Mouse (Mus musculus) left cerebral cortex, adult 8-10 months (tissue): ENCODE results near the gene Gli3. TPM values are rescaled to one million over a fixed set of nuclear protein-coding genes. Genes with fewer than 3 reads are reported as not detected.

Experiments used
- DNase-seq, 2 experiments: peaks; one replicate each; pipeline ENCODE4 v3.0.0; 2022; ENCODE audit warnings: low spot score in 2 of 2
- total RNA-seq, 4 experiments: library from RNA; stranded (reverse); gene quantifications; 2 replicates each; pipeline ENCODE4 v1.2.4; 2022

Gli3 gene
- total RNA-seq, 4 experiments from 2014 or later: 9.1 to 11.9 (median 11.7) TPM

GRCm38 (mm10) chr13:15550731-15551130, 87.7 kb downstream of the Gli3 start:
- DNase-seq: no peak

DNA sequence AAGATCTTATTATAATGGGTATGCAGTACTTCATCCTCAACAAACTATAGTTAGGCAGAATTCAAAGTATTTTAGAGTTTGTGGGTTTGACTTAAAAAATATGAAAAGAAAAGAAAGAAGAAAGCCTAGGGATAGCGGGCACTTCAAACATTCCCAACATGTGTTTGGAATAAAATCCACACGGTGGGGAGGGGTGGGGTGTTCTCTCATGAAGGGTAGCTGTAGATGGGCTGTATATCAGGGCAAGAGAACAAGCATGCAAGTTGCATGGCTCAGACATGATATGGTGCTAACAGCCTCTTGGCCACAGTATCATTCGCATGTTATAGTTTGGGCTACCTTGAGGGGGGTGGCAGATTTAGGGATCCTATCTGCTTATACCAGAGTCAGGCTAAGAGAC, 89.0 kb downstream of the Gli3 start:
- DNase-seq: no peak

GRCm38 (mm10) chr13:15556646-15557098, 93.6 kb downstream of the Gli3 start:
- no peak for DNase-seq

DNA sequence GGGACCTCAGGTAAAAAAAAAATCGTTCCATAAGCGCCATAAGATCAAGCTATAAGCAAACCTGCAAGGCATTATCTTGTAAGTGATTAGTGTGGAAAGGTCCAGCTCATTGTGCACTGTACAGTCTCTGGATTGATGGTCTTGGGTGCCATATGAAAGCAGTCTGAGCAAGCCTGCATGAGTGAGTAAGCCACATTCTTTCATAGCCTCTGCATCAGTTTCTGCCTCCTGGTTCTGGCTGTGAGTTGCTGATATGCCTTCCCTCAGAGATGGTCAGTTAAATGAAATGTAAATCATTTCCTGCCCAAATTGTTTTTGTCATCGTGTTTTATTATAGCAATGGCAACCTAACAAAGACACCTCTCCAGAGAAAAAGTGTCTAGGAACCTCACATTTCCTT, 98.4 kb downstream of the Gli3 start:
- no peak for DNase-seq

- DNase-seq: no peak
Observed at GRCm38 (mm10) chr13:15570908-15571568, 108.0 kb downstream of the Gli3 start.

DNA sequence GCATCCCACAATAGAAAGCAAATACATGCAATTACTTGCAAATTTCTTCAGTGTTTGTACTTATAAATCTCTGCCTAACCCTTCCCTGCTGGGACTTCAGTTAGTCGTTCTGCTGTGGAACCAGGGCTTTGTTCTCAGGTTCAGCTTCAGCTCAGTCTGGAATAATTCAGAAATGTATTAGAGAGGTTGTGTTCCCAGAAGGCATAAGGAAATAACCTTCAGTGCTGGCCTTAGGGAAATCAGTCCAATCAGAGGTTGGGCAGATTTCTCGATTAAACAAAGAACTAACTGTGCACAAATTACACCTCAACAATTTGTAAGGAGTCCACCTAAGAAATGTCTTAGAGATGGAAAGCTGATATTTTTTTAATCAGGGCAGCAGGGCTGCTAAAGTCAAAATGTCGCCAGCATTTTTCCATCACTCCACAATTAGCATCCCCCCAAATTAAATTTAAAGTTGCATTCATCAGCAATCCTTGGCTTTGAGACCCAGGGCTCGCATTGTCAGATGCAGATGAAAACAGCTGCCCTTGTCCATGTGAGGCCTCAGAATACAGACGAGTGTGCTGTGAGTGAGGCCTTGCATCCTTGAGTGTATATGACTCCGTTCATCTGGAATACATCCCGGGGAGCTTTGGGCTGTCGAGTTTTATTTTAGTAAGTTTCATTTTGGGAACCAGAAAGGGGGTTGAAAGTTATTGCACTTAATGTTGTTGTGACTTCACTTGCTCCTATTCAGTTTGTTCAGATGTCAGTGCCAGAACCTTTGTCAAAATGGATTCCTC, 114.3 kb downstream of the Gli3 start:
- no peak for DNase-seq

DNA sequence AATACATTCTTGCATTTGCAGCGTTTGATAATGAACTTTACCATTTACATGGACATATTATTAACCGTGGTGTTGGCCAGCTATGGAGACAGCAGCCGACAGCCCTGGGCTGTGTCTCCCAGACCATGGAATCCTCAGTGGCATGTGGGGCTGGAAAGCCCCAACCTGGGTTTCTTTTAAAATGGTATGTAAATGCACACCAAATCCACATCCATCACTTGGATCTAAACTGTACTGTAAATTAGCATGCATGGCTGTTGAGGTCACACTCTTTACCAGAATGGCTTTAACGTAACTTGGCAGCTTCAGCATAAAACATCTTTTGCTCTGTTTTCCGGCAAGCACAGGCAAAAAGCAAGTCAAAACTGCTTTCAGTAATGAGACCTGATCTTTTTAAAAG, 117.4 kb downstream of the Gli3 start:
- no peak for DNase-seq

DNA sequence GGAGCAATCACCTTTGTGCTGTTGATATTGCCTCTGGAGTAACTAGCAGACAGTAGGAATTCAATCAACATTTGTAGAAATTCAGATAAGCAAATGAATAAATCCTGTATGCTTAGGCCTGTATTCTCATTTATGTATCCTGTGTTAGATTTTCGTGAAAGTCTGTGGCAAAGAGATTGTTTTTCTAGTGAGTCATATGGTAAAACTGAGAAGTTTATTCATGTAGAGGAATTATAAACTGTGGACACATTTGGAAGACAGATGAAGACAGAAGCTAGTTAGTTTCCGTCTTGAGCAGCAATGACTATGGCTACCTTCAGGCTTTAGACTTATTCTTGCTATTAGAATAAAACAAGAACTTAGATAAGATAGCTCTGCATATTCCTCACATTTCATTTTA, 122.9 kb downstream of the Gli3 start:
- DNase-seq: no peak

- DNase-seq: peak in 1 of 2 experiments; percentile 25
Observed at GRCm38 (mm10) chr13:15588278-15589272, 125.5 kb downstream of the Gli3 start.

- no peak for DNase-seq
Observed at GRCm38 (mm10) chr13:15590326-15590933, 127.4 kb downstream of the Gli3 start.

DNA sequence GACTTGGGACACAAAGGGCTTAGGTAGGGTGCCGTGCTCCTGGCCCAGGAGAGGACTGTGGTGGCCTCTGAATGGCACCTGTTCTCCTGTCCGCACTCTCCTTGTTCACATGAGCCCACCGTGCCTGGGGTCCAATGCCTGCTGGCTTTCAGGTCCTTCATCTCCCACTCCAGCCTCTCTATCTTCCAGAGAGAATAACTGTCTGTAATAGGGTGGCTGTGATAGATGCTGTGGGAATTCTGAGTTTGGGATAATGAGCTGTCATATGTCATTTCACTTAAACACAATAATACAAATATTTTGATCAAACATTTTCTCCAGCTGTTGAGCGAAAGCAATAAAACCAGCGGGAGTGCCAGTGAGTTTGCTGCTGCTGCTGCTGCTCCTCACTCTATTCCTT, 133.6 kb downstream of the Gli3 start:
- DNase-seq: no peak

- DNase-seq: no peak
Observed at GRCm38 (mm10) chr13:15599741-15600140, 136.7 kb downstream of the Gli3 start.

- DNase-seq: no peak
Observed at GRCm38 (mm10) chr13:15602161-15602560, 139.1 kb downstream of the Gli3 start.

- no peak for DNase-seq
Observed at GRCm38 (mm10) chr13:15602677-15603221, 139.7 kb downstream of the Gli3 start.

- no peak for DNase-seq
Observed at GRCm38 (mm10) chr13:15604074-15604473, 141.0 kb downstream of the Gli3 start.

- DNase-seq: no peak
Observed at GRCm38 (mm10) chr13:15617423-15617822, 154.4 kb downstream of the Gli3 start.

DNA sequence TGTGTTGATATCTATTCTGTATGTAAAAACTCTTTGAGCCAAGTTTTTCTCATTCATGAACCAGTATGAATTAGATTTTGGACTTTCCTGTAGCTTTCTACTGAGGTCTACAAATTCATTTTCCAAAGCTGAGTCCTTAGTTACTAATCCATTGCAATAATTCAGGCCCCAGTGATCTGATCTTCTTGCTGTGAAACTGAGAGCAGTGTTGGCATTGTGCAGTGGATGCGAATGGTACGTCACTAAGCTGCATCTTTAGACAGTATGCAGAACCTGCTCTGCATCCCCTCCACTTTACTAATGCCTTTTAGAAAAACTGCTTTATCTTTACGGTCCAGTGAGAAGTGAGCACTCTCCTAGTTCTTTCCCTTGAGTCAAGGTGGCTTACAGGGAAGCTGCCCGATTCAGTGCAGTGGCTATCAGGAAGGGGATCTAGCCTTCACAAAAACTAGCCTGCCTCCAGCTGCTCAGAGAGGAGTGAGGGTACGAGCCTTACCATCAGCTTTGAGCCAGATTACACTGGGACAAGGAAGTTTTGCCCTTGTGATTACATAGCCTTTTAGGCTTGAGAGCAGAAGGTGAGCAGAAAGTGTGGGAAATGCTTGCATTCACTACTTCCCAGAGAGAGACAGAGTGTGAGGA, 155.1 kb downstream of the Gli3 start:
- DNase-seq: no peak

DNA sequence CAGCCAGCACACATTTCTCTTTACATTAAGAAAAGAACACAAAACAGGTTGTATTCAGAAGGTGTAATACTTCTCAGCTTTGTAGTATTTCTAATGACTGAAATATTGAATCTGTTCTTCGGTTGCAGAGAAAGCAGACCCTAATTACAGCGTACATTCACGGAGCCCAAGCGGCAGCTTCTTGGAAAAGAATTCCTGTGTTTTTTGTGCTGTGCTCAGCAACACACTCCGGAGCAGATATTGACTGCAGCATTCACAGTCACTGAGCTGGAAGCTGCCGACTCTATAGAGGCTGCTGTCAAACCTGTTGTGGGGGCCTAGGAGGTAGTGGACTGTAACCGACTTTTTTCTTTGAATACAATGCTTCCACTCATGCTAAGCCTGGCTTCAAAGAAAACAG, 158.0 kb downstream of the Gli3 start:
- no peak for DNase-seq

DNA sequence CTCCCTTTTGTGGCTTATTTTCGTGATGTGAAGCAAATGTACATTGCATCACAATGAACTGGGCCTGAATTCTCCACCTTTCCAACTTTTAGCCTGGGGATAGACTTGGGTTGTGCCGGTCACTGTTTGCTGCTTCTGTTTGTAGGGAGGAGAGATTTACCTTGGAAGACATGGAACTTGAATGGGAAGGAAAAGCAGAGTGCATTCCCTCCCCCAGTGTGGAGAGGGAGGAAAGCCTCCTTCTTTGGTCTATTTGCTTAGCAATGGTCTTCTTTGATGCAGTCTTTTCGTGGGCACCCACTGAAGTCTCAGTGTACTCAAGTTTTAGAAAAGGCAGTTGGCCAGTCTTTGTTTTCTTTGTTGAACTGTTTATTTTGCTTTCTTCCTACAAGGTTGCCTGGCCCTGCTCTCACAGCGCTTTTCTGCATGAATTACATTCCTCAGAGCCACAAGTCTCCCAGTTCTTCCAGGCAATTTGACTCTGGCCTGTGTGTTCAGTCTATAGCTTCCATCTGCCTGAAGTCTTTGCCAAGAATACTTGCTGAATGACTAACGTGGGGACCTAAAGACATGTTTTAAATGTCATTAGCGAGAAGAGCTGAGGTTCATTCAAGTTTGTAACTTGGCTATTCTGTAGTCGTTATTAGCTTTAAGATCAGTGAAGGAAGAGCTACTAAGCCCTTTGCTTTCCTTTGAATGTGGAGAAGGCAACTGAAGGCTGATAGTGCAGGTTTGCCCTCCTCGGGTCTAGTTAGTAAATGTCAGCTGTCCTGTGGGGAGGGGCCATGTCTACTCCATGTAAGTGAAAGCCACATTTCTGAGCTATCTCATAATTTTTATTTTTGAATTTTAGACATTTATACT, 161.7 kb downstream of the Gli3 start:
- DNase-seq: no peak
